Mouse (Mus musculus): ENCODE measurements around the gene Nav2.

The Nav2 gene

GRCm38 (mm10) chr7:49521976-49522375 lies 613.5 kb downstream of the Nav2 start:
- DNase-seq (ENCODE audit: low spot score): no peak

- DNase-seq (ENCODE audit: low spot score): peak; percentile 23
Observed at GRCm38 (mm10) chr7:49522411-49523114, 614.0 kb downstream of the Nav2 start.

GRCm38 (mm10) chr7:49523115-49523445 lies 614.6 kb downstream of the Nav2 start:
- peak; percentile 19 for DNase-seq (ENCODE audit: low spot score)

GRCm38 (mm10) chr7:49523729-49524128 lies 615.2 kb downstream of the Nav2 start:
- DNase-seq (ENCODE audit: low spot score): no peak

GRCm38 (mm10) chr7:49525348-49526100 lies 617.0 kb downstream of the Nav2 start:
- DNase-seq (ENCODE audit: low spot score): no peak

- DNase-seq (ENCODE audit: low spot score): no peak
Observed at GRCm38 (mm10) chr7:49526101-49526499, 617.6 kb downstream of the Nav2 start.

- DNase-seq (ENCODE audit: low spot score): no peak
Observed at GRCm38 (mm10) chr7:49527495-49527894, 619.0 kb downstream of the Nav2 start.

- no peak for DNase-seq (ENCODE audit: low spot score)
Observed at GRCm38 (mm10) chr7:49527925-49528324, 619.4 kb downstream of the Nav2 start.

GRCm38 (mm10) chr7:49529498-49529897 lies 621.0 kb downstream of the Nav2 start:
- no peak for DNase-seq (ENCODE audit: low spot score)

GRCm38 (mm10) chr7:49533571-49533970 lies 625.1 kb downstream of the Nav2 start:
- no peak for DNase-seq (ENCODE audit: low spot score)

- DNase-seq (ENCODE audit: low spot score): no peak
Observed at GRCm38 (mm10) chr7:49534208-49534607, 625.7 kb downstream of the Nav2 start.

- DNase-seq (ENCODE audit: low spot score): no peak
Observed at GRCm38 (mm10) chr7:49538360-49538759, 629.8 kb downstream of the Nav2 start.

GRCm38 (mm10) chr7:49540181-49540580 lies 631.7 kb downstream of the Nav2 start:
- no peak for DNase-seq (ENCODE audit: low spot score)

- no peak for DNase-seq (ENCODE audit: low spot score)
Observed at GRCm38 (mm10) chr7:49542135-49542534, 633.6 kb downstream of the Nav2 start.

GRCm38 (mm10) chr7:49544775-49545705 lies 636.5 kb downstream of the Nav2 start:
- no peak for DNase-seq (ENCODE audit: low spot score)

- no peak for DNase-seq (ENCODE audit: low spot score)
Observed at GRCm38 (mm10) chr7:49545706-49546097, 637.2 kb downstream of the Nav2 start.

- DNase-seq (ENCODE audit: low spot score): no peak
Observed at GRCm38 (mm10) chr7:49548397-49548796, 639.9 kb downstream of the Nav2 start.

GRCm38 (mm10) chr7:49553236-49553981 lies 644.9 kb downstream of the Nav2 start:
- DNase-seq (ENCODE audit: low spot score): peak; percentile 44

- no peak for DNase-seq (ENCODE audit: low spot score)
Observed at GRCm38 (mm10) chr7:49558240-49558640, 649.7 kb downstream of the Nav2 start.

- DNase-seq (ENCODE audit: low spot score): no peak
Observed at GRCm38 (mm10) chr7:49558895-49559294, 650.4 kb downstream of the Nav2 start.

GRCm38 (mm10) chr7:49560012-49560411 lies 651.5 kb downstream of the Nav2 start:
- DNase-seq (ENCODE audit: low spot score): no peak

- no peak for DNase-seq (ENCODE audit: low spot score)
Observed at GRCm38 (mm10) chr7:49562404-49562803, 653.9 kb downstream of the Nav2 start.

Data from urinary bladder, postnatal 25 days (tissue).